Mouse (Mus musculus): ENCODE data around the gene 1700001K19Rik. TPM values are rescaled to one million over a fixed set of nuclear protein-coding genes. Genes with fewer than 3 reads are reported as not detected.
A peak's percentile ranks its signal among the peaks of the same experiment; 100 is the strongest.
"Not testable (repeated sequence)": the region's sequence is repeated elsewhere in the genome, so short reads cannot be mapped to it uniquely, and the experiment has no call there.

Gene 1700001K19Rik
- polyA plus RNA-seq, 1 experiment from 2014 or later: not detected

GRCm38 (mm10) chr12:110698523-110699170 is 16.2 kb upstream of the 1700001K19Rik start:
- no peaks in the 10 kb centered on the region for H3K9me3 ChIP-seq (replicated peaks; ENCODE audit: control insufficient read depth, low read length)
- H3K4me1 ChIP-seq (ENCODE audit: control insufficient read depth, low read depth, low read length): peaks cover 52% of the 10 kb centered on the region
- H3K27me3 ChIP-seq (ENCODE audit: control insufficient read depth, insufficient read depth, low read depth, low read length): no peaks in the 10 kb centered on the region
- peak overlapping the region; percentile 66 for H3K4me2 ChIP-seq (ENCODE audit: low read depth, low read length)
- H3K4me3 ChIP-seq (ENCODE audit: low read depth, low read length): peak overlapping the region; percentile 40
- peaks cover 8% of the 10 kb centered on the region for H3K36me3 ChIP-seq (ENCODE audit: control insufficient read depth, insufficient read depth)
- H3K9ac ChIP-seq (ENCODE audit: low read depth, low read length): peak overlapping the region; percentile 91
- ATAC-seq (ENCODE audit: low read depth): no peak
- peak overlapping the region; percentile 93 for H3K27ac ChIP-seq (ENCODE audit: low read length)
- 12% methylated on average over 15 of the region's 15 CpGs for WGBS (ENCODE audit: insufficient replicate concordance)

- Histone ChIP-seq H3K4me1 (ENCODE audit: control insufficient read depth, low read depth, low read length) (peaks cover 52% of the 10 kb centered on the region), H3K9me3 (replicated peaks; ENCODE audit: control insufficient read depth, low read length) (no peaks in the 10 kb centered on the region), H3K9ac (ENCODE audit: low read depth, low read length) (peak overlapping the region; percentile 91), H3K27me3 (ENCODE audit: control insufficient read depth, insufficient read depth, low read depth, low read length) (no peaks in the 10 kb centered on the region), H3K36me3 (ENCODE audit: control insufficient read depth, insufficient read depth) (peaks cover 11% of the 10 kb centered on the region), H3K4me2 (ENCODE audit: low read depth, low read length) (peak overlapping the region; percentile 66), H3K27ac (ENCODE audit: low read length) (peak overlapping the region; percentile 93), H3K4me3 (ENCODE audit: low read depth, low read length) (no peak overlapping the region; the same call in 1 of the 2 replicates)
- 35% methylated on average over 1 of the region's 1 CpGs for WGBS (ENCODE audit: insufficient replicate concordance)
- ATAC-seq (ENCODE audit: low read depth): no peak
Measured at GRCm38 (mm10) chr12:110698080-110698479, 15.7 kb upstream of the 1700001K19Rik start.

DNA sequence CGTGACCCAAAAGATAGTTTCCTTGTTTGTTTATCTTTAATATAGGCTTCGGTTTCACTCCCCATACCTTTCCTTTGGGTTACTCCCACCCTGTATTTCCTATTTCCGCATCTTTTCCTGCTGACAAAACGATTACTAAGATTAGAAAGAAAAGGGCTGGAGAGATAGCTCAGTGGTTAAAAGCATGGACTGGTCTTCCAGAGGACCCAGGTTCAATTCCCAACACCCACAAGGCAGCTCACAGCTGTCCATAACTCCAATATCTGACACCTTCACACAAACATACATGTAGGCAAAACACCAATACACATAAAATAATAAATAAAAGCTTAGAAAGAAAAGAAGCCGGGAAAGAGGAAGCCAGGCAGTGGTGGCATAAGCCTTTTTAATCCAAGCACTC is 15.0 kb upstream of the 1700001K19Rik start:
- Histone ChIP-seq H3K27me3 (ENCODE audit: control insufficient read depth, insufficient read depth, low read depth, low read length) (no peaks in the 10 kb centered on the region), H3K9me3 (replicated peaks; ENCODE audit: control insufficient read depth, low read length) (no peaks in the 10 kb centered on the region), H3K36me3 (ENCODE audit: control insufficient read depth, insufficient read depth) (peaks cover 16% of the 10 kb centered on the region), H3K27ac (ENCODE audit: low read length) (peak overlapping the region; percentile 93), H3K4me2 (ENCODE audit: low read depth, low read length) (peak overlapping the region; percentile 95; the same call in 1 of the 2 replicates), H3K4me3 (ENCODE audit: low read depth, low read length) (peak overlapping the region; percentile 100; the same call in 1 of the 2 replicates), H3K4me1 (ENCODE audit: control insufficient read depth, low read depth, low read length) (peaks cover 52% of the 10 kb centered on the region), H3K9ac (ENCODE audit: low read depth, low read length) (peak overlapping the region; percentile 91)
- ATAC-seq (ENCODE audit: low read depth): no peak
- WGBS (ENCODE audit: insufficient replicate concordance): 25% methylated on average over 5 of the region's 5 CpGs

DNA sequence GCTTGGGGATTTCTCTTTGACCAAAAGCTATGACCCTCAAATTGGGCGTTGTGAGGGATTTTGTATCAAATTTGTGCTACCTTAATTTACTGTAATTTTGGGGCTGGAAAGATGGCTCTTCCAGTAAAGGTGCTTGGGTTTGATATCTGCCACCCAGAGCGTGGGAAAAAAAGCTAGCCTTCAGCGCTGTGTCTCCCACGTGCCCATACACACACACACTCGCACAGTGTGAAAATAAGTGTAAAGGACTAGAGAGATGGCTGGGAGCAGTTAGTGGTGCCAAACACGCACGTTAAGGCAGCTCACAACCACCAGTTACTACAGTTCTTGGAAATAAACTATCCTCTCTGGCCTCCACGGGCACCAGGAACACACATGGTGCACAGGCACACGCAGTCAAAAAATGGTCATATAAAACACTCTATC is 14.6 kb upstream of the 1700001K19Rik start:
- 18% methylated on average over 9 of the region's 9 CpGs for WGBS (ENCODE audit: insufficient replicate concordance)
- peaks cover 18% of the 10 kb centered on the region for H3K36me3 ChIP-seq (ENCODE audit: control insufficient read depth, insufficient read depth)
- H3K4me1 ChIP-seq (ENCODE audit: control insufficient read depth, low read depth, low read length): peaks cover 52% of the 10 kb centered on the region
- ATAC-seq (ENCODE audit: low read depth): no peak
- H3K27ac ChIP-seq (ENCODE audit: low read length): peak overlapping the region; percentile 93
- H3K4me2 ChIP-seq (ENCODE audit: low read depth, low read length): peak overlapping the region; percentile 95
- peak overlapping the region; percentile 100 for H3K4me3 ChIP-seq (ENCODE audit: low read depth, low read length)
- H3K9ac ChIP-seq (ENCODE audit: low read depth, low read length): peak overlapping the region; percentile 91
- H3K27me3 ChIP-seq (ENCODE audit: control insufficient read depth, insufficient read depth, low read depth, low read length): no peaks in the 10 kb centered on the region
- no peaks in the 10 kb centered on the region for H3K9me3 ChIP-seq (replicated peaks; ENCODE audit: control insufficient read depth, low read length)

DNA sequence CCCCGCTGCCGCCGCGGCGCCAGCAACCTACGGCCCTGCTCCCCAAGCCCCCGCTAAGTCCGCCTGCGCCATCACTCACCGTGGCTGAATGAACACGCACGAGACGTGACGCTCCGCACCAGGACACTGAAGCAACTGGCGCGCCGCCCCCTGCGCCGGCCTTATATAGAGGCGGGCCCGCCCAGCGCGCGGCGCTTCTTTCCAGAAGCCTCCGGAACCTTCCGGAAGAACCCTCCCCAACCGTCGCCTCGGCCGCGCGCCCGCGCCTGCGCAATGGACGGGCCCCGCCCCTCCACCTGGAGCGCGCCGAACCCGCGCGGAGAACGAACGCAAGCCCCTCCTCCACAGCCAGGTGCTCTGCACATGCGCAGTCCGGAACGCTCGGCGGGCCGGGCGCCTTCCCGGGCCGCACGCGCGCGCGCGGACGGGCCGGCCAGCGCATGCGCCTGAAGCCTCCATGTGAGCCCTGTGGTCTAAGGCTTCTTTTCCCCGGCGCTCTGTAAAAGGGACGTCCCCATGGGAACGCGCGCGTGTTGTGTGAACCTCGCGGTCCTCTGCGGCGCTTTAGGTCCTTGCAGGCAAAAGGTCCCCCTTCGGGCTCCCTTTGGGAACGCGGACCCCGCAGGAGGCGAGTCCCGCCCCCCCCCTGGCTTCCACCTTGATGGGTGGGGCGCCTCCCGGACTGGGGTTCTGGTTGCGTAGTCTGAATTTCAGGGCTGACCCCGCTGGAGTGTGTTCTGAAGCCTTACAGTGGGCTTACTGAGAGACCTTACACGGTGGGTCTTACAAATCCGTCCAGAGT is 14.0 kb upstream of the 1700001K19Rik start:
- WGBS (ENCODE audit: insufficient replicate concordance): under 1% methylated on average over 89 of the region's 89 CpGs

DNA sequence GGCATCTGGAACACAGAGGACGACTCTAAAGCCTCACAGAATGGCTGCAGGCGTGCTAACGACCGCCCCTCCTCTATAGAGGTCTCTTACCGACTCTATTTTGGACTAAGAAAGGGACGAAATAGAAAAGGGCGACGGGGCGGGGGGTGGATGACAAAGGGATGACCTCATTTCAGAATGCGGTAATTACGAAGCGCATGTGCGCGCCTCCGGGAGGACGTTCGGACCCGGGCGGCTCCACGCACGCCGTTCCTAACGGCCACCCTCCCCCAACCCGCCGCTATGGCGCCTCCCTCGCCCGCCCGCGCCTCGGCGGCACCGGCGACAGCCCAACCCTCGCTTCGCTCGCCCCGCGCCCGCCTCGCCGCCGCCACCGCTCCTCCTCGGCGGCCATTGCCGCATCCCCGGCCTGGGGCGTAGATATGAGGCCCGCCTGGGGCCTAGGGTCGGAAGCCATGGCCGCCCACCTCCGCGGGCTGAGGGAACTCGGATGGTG is 13.3 kb upstream of the 1700001K19Rik start:
- peaks cover 25% of the 10 kb centered on the region for H3K36me3 ChIP-seq (ENCODE audit: control insufficient read depth, insufficient read depth)
- ATAC-seq (ENCODE audit: low read depth): peak; percentile 40
- no peaks in the 10 kb centered on the region for H3K27me3 ChIP-seq (ENCODE audit: control insufficient read depth, insufficient read depth, low read depth, low read length)
- peak overlapping the region; percentile 98 for H3K27ac ChIP-seq (ENCODE audit: low read length)
- H3K4me1 ChIP-seq (ENCODE audit: control insufficient read depth, low read depth, low read length): peaks cover 41% of the 10 kb centered on the region
- peak overlapping the region; percentile 100 for H3K4me3 ChIP-seq (ENCODE audit: low read depth, low read length)
- WGBS (ENCODE audit: insufficient replicate concordance): under 1% methylated on average over 55 of the region's 55 CpGs
- H3K4me2 ChIP-seq (ENCODE audit: low read depth, low read length): peak overlapping the region; percentile 76
- peak overlapping the region; percentile 100 for H3K9ac ChIP-seq (ENCODE audit: low read depth, low read length)
- H3K9me3 ChIP-seq (replicated peaks; ENCODE audit: control insufficient read depth, low read length): no peaks in the 10 kb centered on the region

More for the DNA sequence above, 14.0 kb upstream of the 1700001K19Rik start:
- peak overlapping the region; percentile 95 for H3K4me2 ChIP-seq (ENCODE audit: low read depth, low read length)
- ATAC-seq (ENCODE audit: low read depth): peak; percentile 86
- H3K4me1 ChIP-seq (ENCODE audit: control insufficient read depth, low read depth, low read length): peaks cover 46% of the 10 kb centered on the region
- H3K9me3 ChIP-seq (replicated peaks; ENCODE audit: control insufficient read depth, low read length): no peaks in the 10 kb centered on the region
- no peaks in the 10 kb centered on the region for H3K27me3 ChIP-seq (ENCODE audit: control insufficient read depth, insufficient read depth, low read depth, low read length)
- peaks cover 24% of the 10 kb centered on the region for H3K36me3 ChIP-seq (ENCODE audit: control insufficient read depth, insufficient read depth)
- peak overlapping the region; percentile 100 for H3K9ac ChIP-seq (ENCODE audit: low read depth, low read length)
- H3K27ac ChIP-seq (ENCODE audit: low read length): peak overlapping the region; percentile 98
- peak overlapping the region; percentile 100 for H3K4me3 ChIP-seq (ENCODE audit: low read depth, low read length)

GRCm38 (mm10) chr12:110693378-110693777 is 11.0 kb upstream of the 1700001K19Rik start:
- not testable (repeated sequence) for H3K27me3 ChIP-seq (ENCODE audit: control insufficient read depth, insufficient read depth, low read depth, low read length); H3K9me3 ChIP-seq (replicated peaks; ENCODE audit: control insufficient read depth, low read length); ATAC-seq (ENCODE audit: low read depth); H3K4me2 ChIP-seq (ENCODE audit: low read depth, low read length); H3K9ac ChIP-seq (ENCODE audit: low read depth, low read length); H3K27ac ChIP-seq (ENCODE audit: low read length); H3K4me3 ChIP-seq (ENCODE audit: low read depth, low read length)
- Histone ChIP-seq H3K36me3 (ENCODE audit: control insufficient read depth, insufficient read depth) (peaks cover 42% of the 10 kb centered on the region), H3K4me1 (ENCODE audit: control insufficient read depth, low read depth, low read length) (peaks cover 21% of the 10 kb centered on the region)
- WGBS (ENCODE audit: insufficient replicate concordance): 79% methylated on average over 5 of the region's 5 CpGs

DNA sequence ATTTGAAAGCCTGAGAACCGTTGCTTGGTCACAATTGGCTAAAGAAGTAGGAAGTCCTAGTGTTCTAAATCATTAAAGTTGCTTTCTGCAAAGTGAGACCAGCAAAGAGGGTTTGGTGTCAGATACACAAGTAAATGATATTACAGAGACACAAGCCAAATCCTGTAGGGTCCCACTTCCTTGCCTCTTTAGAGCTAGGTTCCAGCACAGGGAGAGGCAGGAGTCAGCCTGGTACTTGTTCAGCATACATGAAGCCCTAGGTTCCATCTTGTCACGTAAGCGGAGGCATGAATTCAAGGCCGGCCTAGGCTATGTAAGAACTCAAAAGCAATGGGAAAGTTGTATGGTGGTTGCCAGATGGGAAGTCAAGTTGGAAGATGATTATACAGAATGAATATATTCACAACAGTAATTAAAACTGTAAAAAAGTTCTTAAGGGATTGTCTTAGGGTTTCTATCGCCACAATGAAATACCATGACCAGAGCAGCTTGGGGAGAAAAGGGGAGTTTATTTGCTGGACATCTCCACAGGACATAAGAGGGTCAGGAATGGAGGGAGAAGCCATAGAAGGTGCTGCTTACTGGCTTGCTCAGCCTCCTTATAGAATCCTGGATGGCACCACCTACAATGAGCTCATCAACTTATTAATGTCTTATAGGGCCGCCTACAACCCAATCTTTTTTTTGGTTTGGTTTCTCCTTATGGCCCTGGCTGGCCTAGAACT is 7.7 kb upstream of the 1700001K19Rik start:
- H3K36me3 ChIP-seq (ENCODE audit: control insufficient read depth, insufficient read depth): peaks cover 42% of the 10 kb centered on the region

More for the DNA sequence above, 7.7 kb upstream of the 1700001K19Rik start:
- no peak for ATAC-seq (ENCODE audit: low read depth)
- Histone ChIP-seq H3K27ac (ENCODE audit: low read length) (no peak overlapping the region), H3K4me1 (ENCODE audit: control insufficient read depth, low read depth, low read length) (peaks cover 4% of the 10 kb centered on the region), H3K4me2 (ENCODE audit: low read depth, low read length) (no peak overlapping the region), H3K9ac (ENCODE audit: low read depth, low read length) (no peak overlapping the region), H3K4me3 (ENCODE audit: low read depth, low read length) (no peak overlapping the region), H3K27me3 (ENCODE audit: control insufficient read depth, insufficient read depth, low read depth, low read length) (no peaks in the 10 kb centered on the region), H3K9me3 (replicated peaks; ENCODE audit: control insufficient read depth, low read length) (no peaks in the 10 kb centered on the region)
- 80% methylated on average over 6 of the region's 6 CpGs for WGBS (ENCODE audit: insufficient replicate concordance)

Measured in liver, embryonic 16.5 days (tissue).